Mouse (Mus musculus) induced T-regulatory cell, adult 2 months (primary cell): ENCODE measurements around the gene Arfgap2.

Experiments used
- DNase-seq: peaks from one replicate; pipeline ENCODE4 v3.0.0-alpha.2; 2012; ENCODE audit warnings: low read depth

Gene Arfgap2

DNA sequence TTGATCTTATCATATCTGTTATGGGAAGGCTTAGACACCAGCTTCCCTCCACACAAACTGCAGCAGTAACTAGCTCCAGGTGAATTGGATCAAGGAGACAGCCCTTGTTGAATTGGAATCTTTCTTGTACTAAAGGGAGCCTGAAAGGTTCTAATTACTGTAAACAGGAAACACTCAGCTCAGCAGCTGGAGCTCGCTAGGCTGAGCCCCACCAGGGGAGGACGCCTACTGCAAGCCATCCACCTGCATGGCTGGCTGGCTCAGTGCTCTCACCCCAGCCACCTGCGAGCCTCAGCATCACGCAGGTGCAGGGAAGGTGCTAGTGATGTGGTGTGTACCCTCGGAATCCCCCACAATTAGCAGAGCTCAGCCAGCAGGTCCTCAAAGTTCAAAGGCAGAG is 43.9 kb downstream of the Arfgap2 start:
- DNase-seq, result no peak

GRCm38 (mm10) chr2:91309546-91309945 is 44.8 kb downstream of the Arfgap2 start:
- no peak for DNase-seq

GRCm38 (mm10) chr2:91312578-91313311 is 48.0 kb downstream of the Arfgap2 start:
- DNase-seq, result no peak

GRCm38 (mm10) chr2:91314184-91314583 is 49.4 kb downstream of the Arfgap2 start:
- DNase-seq, result no peak

- no peak for DNase-seq
Measured at GRCm38 (mm10) chr2:91320559-91321529, 56.1 kb downstream of the Arfgap2 start.

DNA sequence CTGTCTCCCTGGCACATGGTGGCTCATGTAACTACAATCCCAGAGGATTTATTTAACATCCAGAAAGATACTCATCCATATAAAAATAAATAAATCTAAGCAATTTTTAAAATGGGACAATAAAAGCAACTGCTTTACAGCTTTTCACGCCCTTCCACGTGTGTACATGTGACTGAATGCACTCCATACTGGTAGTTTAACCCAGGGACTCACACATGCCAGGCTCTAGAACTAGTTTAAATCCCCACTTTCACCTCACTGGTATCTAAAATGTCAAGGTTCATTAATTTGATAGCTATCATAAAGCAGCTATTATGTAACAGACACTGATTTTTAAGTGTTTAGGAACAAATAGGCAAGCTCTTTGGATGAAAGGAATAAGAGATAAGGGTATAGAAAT is 57.1 kb downstream of the Arfgap2 start:
- DNase-seq, result no peak

DNA sequence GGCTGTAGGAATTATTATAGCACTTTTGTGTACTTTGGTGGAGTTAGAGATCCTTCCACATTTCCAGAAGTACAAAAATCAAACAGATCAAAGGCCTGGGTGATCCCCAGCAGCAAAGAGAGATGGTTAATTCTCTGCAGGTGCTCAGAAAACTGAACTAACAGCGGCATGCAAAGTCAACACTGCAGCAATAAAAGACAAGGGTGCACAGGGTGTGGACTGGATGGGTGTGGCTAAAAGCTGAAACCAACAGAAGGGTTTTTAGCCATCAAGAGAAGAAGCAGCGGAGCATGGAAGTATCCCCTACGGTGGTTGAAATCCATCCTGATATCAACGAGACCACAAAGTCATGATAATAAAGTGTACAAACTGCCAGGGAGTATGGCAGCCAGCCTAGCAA is 57.7 kb downstream of the Arfgap2 start:
- no peak for DNase-seq

- DNase-seq, result no peak
Measured at GRCm38 (mm10) chr2:91324346-91324745, 59.6 kb downstream of the Arfgap2 start.

DNA sequence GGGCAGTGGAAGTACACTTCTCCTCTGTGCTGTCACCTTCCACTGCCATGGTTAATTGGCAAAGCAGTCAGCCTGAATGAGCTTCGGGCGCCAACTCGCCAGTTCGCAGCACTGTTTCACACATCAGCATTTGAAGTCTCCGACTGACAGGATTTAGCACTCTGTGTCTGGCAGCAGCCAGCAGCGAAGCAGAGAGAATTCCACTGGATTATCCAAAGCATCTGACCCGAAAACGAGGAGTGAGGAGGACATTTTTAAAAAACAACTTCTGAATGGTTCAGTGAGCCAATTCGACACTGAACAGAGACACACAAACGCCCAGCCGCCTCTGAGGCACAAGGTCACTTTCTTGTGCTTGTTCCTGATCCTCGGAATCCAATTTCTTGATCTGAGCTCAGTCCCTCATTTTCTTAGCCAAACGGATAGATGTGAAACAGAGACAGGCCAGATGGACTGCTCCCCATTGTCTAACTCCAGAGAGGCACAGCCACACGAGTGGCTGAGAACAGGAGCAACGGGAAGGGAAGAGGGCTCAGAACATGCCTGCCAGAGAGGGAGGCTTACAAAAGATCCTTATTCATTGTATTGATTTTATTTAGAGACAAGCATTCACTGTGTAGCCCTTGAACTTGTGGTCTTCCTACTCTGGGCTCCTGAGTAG is 60.1 kb downstream of the Arfgap2 start:
- no peak for DNase-seq
